21 mouse cellular contexts compared by ENCODE assay signal in genomic region chr9:85376643-85377307, GRCm38 (mm10). TPM values are rescaled to one million over a fixed set of nuclear protein-coding genes. Genes with fewer than 3 reads are reported as not detected.
DNase-seq lines count a peak whose midpoint lies in the region; ATAC-seq and TF ChIP-seq lines count a peak whose summit lies in the region.
"Had no signal": no experiment of that assay in that cellular context is flagged by ENCODE, and none has a peak within 500 bp of the region (broad histone marks: within the 10 kb centered on the region; RNA-seq: fewer than 3 reads in every experiment).

No protein-coding gene starts in this region.

- H3K4me3 ChIP-seq in kidney, embryonic 15.5 days (replicated peaks): no peak overlapping the region
- no peak overlapping the region for H3K4me3 ChIP-seq in intestine, embryonic 15.5 days (replicated peaks)
- no peak overlapping the region for H3K4me3 ChIP-seq in intestine, postnatal 0 days (ENCODE audit: low read depth, low read length)
- no peak overlapping the region for H3K4me3 ChIP-seq in forebrain, embryonic 16.5 days (replicated peaks; ENCODE audit: low read length)
- no peak overlapping the region for H3K4me3 ChIP-seq in lung, postnatal 0 days (ENCODE audit: low read depth, low read length)
- H3K4me3 ChIP-seq: embryonic facial prominence, embryonic 15.5 days; erythroblast, embryonic 14.5 days; forebrain, embryonic 10.5 days; heart, embryonic 13.5 days; hindbrain, embryonic 12.5 days had no signal

- peak; percentile 43 for TF ChIP-seq CTCF in intestine, postnatal 0 days (IDR thresholded peaks at IDR 0.05; ENCODE audit: low read depth)
- no peak for TF ChIP-seq CTCF in lung, postnatal 0 days (IDR thresholded peaks at IDR 0.05)

- no peak overlapping the region for H3K4me2 ChIP-seq in kidney, embryonic 15.5 days
- H3K4me2 ChIP-seq in intestine, embryonic 15.5 days (replicated peaks): no peak overlapping the region
- peak overlapping the region; percentile 14 for H3K4me2 ChIP-seq in intestine, postnatal 0 days (replicated peaks; ENCODE audit: low read depth)
- no peak overlapping the region for H3K4me2 ChIP-seq in forebrain, embryonic 16.5 days (ENCODE audit: low read length)
- no peak overlapping the region for H3K4me2 ChIP-seq in lung, postnatal 0 days (replicated peaks; ENCODE audit: low read depth, low read length)
- H3K4me2 ChIP-seq: embryonic facial prominence, embryonic 15.5 days; heart, embryonic 13.5 days; hindbrain, embryonic 12.5 days had no signal

- H3K9ac ChIP-seq in kidney, embryonic 15.5 days: no peak overlapping the region
- no peak overlapping the region for H3K9ac ChIP-seq in intestine, embryonic 15.5 days
- no peak overlapping the region for H3K9ac ChIP-seq in intestine, postnatal 0 days (ENCODE audit: low read depth, low read length)
- no peak overlapping the region for H3K9ac ChIP-seq in forebrain, embryonic 16.5 days (replicated peaks; ENCODE audit: low read depth, low read length)
- no peak overlapping the region for H3K9ac ChIP-seq in lung, postnatal 0 days (replicated peaks; ENCODE audit: low read depth)
- H3K9ac ChIP-seq: embryonic facial prominence, embryonic 15.5 days; heart, embryonic 13.5 days; hindbrain, embryonic 12.5 days had no signal

- DNase-seq in kidney, postnatal 14 days: peak; percentile 19
- DNase-seq in yolk sac, embryonic 10.5 days (ENCODE audit: low spot score): peak; percentile 65
- no peak for DNase-seq in lung, postnatal 0 days (ENCODE audit: low spot score)
- DNase-seq: adrenal gland, adult 2 months; adrenal gland, postnatal 25 days; cerebellum, adult 2 months; cerebellum, postnatal 14 days; embryo, embryonic 11 days; gastrocnemius, postnatal 36 days; heart, adult 11 months; heart, postnatal 4 days had no signal

- H3K4me1 ChIP-seq in kidney, embryonic 15.5 days: no peaks in the 10 kb centered on the region
- H3K4me1 ChIP-seq in intestine, embryonic 15.5 days (replicated peaks): no peaks in the 10 kb centered on the region
- 0 out of 2 replicates have a peak, but pooled peaks cover 3% of the 10 kb centered on the region for H3K4me1 ChIP-seq in intestine, postnatal 0 days (replicated peaks; ENCODE audit: control insufficient read depth, insufficient read depth, low read length)
- H3K4me1 ChIP-seq in forebrain, embryonic 16.5 days (replicated peaks; ENCODE audit: control insufficient read depth, insufficient read depth, low read length): no peaks in the 10 kb centered on the region; the same call in 1 of the 2 replicates
- H3K4me1 ChIP-seq in lung, postnatal 0 days (ENCODE audit: insufficient read depth, low read depth, low read length): no peaks in the 10 kb centered on the region
- H3K4me1 ChIP-seq: embryonic facial prominence, embryonic 15.5 days; forebrain, embryonic 10.5 days; hindbrain, embryonic 12.5 days had no signal

- no peaks in the 10 kb centered on the region for H3K9me3 ChIP-seq in kidney, embryonic 15.5 days (replicated peaks)
- H3K9me3 ChIP-seq in intestine, embryonic 15.5 days: no peaks in the 10 kb centered on the region
- no peaks in the 10 kb centered on the region for H3K9me3 ChIP-seq in intestine, postnatal 0 days (ENCODE audit: control insufficient read depth)
- H3K9me3 ChIP-seq in forebrain, embryonic 16.5 days (ENCODE audit: control insufficient read depth, low read length): no peaks in the 10 kb centered on the region
- no peaks in the 10 kb centered on the region for H3K9me3 ChIP-seq in lung, postnatal 0 days (ENCODE audit: low read length)
- H3K9me3 ChIP-seq: embryonic facial prominence, embryonic 15.5 days; forebrain, embryonic 10.5 days; heart, embryonic 13.5 days; hindbrain, embryonic 12.5 days had no signal

- 80% methylated on average over 3 of the region's 3 CpGs for WGBS in kidney, embryonic 15.5 days
- 69% methylated on average over 3 of the region's 3 CpGs for WGBS in intestine, embryonic 15.5 days
- WGBS in intestine, postnatal 0 days: 56% methylated on average over 3 of the region's 3 CpGs
- WGBS in forebrain, embryonic 16.5 days: 94% methylated on average over 3 of the region's 3 CpGs
- WGBS in lung, postnatal 0 days: 69% methylated on average over 3 of the region's 3 CpGs

- H3K27ac ChIP-seq in kidney, embryonic 15.5 days: no peak overlapping the region
- H3K27ac ChIP-seq in intestine, embryonic 15.5 days: no peak overlapping the region; the same call in 1 of the 2 replicates
- peak overlapping the region; percentile 52 for H3K27ac ChIP-seq in intestine, postnatal 0 days (ENCODE audit: low read depth, low read length)
- H3K27ac ChIP-seq in forebrain, embryonic 16.5 days (ENCODE audit: low read length): no peak overlapping the region
- no peak overlapping the region for H3K27ac ChIP-seq in lung, postnatal 0 days (ENCODE audit: low read length)
- H3K27ac ChIP-seq: embryonic facial prominence, embryonic 15.5 days; forebrain, embryonic 10.5 days; heart, embryonic 13.5 days; hindbrain, embryonic 12.5 days had no signal

- no peak for ATAC-seq in kidney, embryonic 15.5 days (replicated peaks; ENCODE audit: low FRiP score)
- ATAC-seq in intestine, embryonic 15.5 days: peak; percentile 75
- peak; percentile 85 for ATAC-seq in intestine, postnatal 0 days
- ATAC-seq in forebrain, embryonic 16.5 days: no peak
- ATAC-seq in lung, postnatal 0 days: no peak
- ATAC-seq: forebrain, embryonic 14.5 days had no signal

- H3K27me3 ChIP-seq in kidney, embryonic 15.5 days: no peaks in the 10 kb centered on the region
- no peaks in the 10 kb centered on the region for H3K27me3 ChIP-seq in intestine, embryonic 15.5 days (replicated peaks)
- no peaks in the 10 kb centered on the region for H3K27me3 ChIP-seq in intestine, postnatal 0 days (replicated peaks; ENCODE audit: control insufficient read depth, insufficient read depth, low read length)
- H3K27me3 ChIP-seq in forebrain, embryonic 16.5 days (replicated peaks; ENCODE audit: control insufficient read depth, insufficient read depth, low read length): no peaks in the 10 kb centered on the region
- H3K27me3 ChIP-seq in lung, postnatal 0 days (replicated peaks; ENCODE audit: insufficient read depth, low read length): no peaks in the 10 kb centered on the region
- H3K27me3 ChIP-seq: embryonic facial prominence, embryonic 15.5 days; heart, embryonic 13.5 days; hindbrain, embryonic 12.5 days had no signal

- TF ChIP-seq EP300 in lung, postnatal 0 days (IDR thresholded peaks at IDR 0.05): no peak

- no peaks in the 10 kb centered on the region for H3K36me3 ChIP-seq in kidney, embryonic 15.5 days
- no peaks in the 10 kb centered on the region for H3K36me3 ChIP-seq in intestine, embryonic 15.5 days
- no peaks in the 10 kb centered on the region for H3K36me3 ChIP-seq in intestine, postnatal 0 days (ENCODE audit: control insufficient read depth, insufficient read depth)
- no peaks in the 10 kb centered on the region for H3K36me3 ChIP-seq in forebrain, embryonic 16.5 days (ENCODE audit: control insufficient read depth, insufficient read depth)
- H3K36me3 ChIP-seq in lung, postnatal 0 days (ENCODE audit: insufficient read depth, low read length): no peaks in the 10 kb centered on the region
- H3K36me3 ChIP-seq: embryonic facial prominence, embryonic 15.5 days; forebrain, embryonic 10.5 days; heart, embryonic 13.5 days; hindbrain, embryonic 12.5 days had no signal

RNA-seq across cellular contexts. Expression of gene Tent5a, which starts 49.6 kb away (rescaled TPM):
- 3.9 and 5.3 TPM in 2 replicates for polyA plus RNA-seq in kidney, embryonic 15.5 days (2015; fragmentation: Nextera tagmentation; extraction: Ambion mirVana)
- 15.5 and 16.4 TPM in 2 replicates for polyA plus RNA-seq in intestine, embryonic 15.5 days (2015; fragmentation: Nextera tagmentation; extraction: Ambion mirVana)
- 23.4 and 23.9 TPM in 2 replicates for polyA plus RNA-seq in intestine, postnatal 0 days (2015; fragmentation: Nextera tagmentation; extraction: Ambion mirVana)
- polyA plus RNA-seq in forebrain, embryonic 16.5 days (2015; fragmentation: Nextera tagmentation; extraction: Ambion mirVana): 2.2 and 2.7 TPM in 2 replicates
- 6.8 and 7.1 TPM in 2 replicates for polyA plus RNA-seq in lung, postnatal 0 days (2015; fragmentation: Nextera tagmentation; extraction: Ambion mirVana)

Comparison
In these comparisons a context has a peak if more than half of its experiments do, and no peak if none do; other contexts are left out.
1. ATAC-seq: peak in intestine, embryonic 15.5 days (single experiment) and intestine, postnatal 0 days (single experiment); none in kidney, embryonic 15.5 days (single experiment), forebrain, embryonic 16.5 days (single experiment) and lung, postnatal 0 days (single experiment).